In the genomic region with DNA sequence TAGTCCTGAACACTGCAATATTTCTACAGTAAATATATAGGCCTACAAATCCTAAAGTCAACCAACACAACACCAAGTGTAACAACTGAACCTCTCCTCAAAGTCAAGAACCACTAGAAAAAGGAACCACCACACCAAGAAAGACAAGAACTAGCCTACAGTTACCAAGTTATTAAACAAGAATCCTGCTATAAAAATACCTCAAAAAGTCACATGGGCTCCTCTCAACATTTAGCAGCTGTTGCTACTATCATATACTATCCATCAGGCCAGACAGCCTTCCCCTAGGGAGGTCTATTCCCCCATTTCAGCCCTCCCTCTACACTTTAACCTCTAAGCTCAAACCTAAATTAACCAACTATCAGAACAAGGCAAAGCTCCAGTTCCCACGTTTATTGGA, we compare ENCODE assay signal across 11 mouse cellular contexts. TPM values are rescaled to one million over a fixed set of nuclear protein-coding genes. Genes with fewer than 3 reads are reported as not detected.
DNase-seq lines count a peak whose midpoint lies in the region; ATAC-seq and TF ChIP-seq lines count a peak whose summit lies in the region.
"Had no signal": no experiment of that assay in that cellular context is flagged by ENCODE, and none has a peak within 500 bp of the region (broad histone marks: within the 10 kb centered on the region; RNA-seq: fewer than 3 reads in every experiment).

No protein-coding gene starts in this region.

- H3K27ac ChIP-seq in forebrain, embryonic 14.5 days (ENCODE audit: low read depth, low read length), result no peak overlapping the region
- no peak overlapping the region for H3K27ac ChIP-seq in liver, embryonic 14.5 days

- H3K9ac ChIP-seq in forebrain, embryonic 14.5 days (ENCODE audit: low read length), result peak overlapping the region; percentile 97
- peak overlapping the region; percentile 95 for H3K9ac ChIP-seq in liver, embryonic 14.5 days (replicated peaks)

- peaks cover 50% of the 10 kb centered on the region for H3K36me3 ChIP-seq in erythroblast, embryonic 14.5 days (ENCODE audit: control insufficient read depth)
- H3K36me3 ChIP-seq in C2C12 (ENCODE audit: control insufficient read depth, insufficient read depth), result peaks cover 42% of the 10 kb centered on the region
- peaks cover 29% of the 10 kb centered on the region for H3K36me3 ChIP-seq in forebrain, embryonic 14.5 days (ENCODE audit: control insufficient read depth, insufficient read depth, low read length)
- peaks cover 38% of the 10 kb centered on the region for H3K36me3 ChIP-seq in liver, embryonic 14.5 days (replicated peaks; ENCODE audit: control insufficient read depth, insufficient read depth, low read depth)

- no peaks in the 10 kb centered on the region for H3K9me3 ChIP-seq in erythroblast, embryonic 14.5 days (ENCODE audit: control insufficient read depth, low read length)
- no peaks in the 10 kb centered on the region for H3K9me3 ChIP-seq in forebrain, embryonic 14.5 days (replicated peaks; ENCODE audit: control insufficient read depth, low read length)
- H3K9me3 ChIP-seq in liver, embryonic 14.5 days (ENCODE audit: control insufficient read depth, low read length), result no peaks in the 10 kb centered on the region

- H3K27me3 ChIP-seq in erythroblast, embryonic 14.5 days (ENCODE audit: control insufficient read depth), result peaks cover 23% of the 10 kb centered on the region
- H3K27me3 ChIP-seq in C2C12 (ENCODE audit: control insufficient read depth, insufficient read depth, insufficient read length), result no peaks in the 10 kb centered on the region
- H3K27me3 ChIP-seq in forebrain, embryonic 14.5 days (replicated peaks; ENCODE audit: control insufficient read depth, insufficient read depth, low read length), result no peaks in the 10 kb centered on the region
- H3K27me3 ChIP-seq in liver, embryonic 14.5 days (ENCODE audit: control insufficient read depth, insufficient read depth, low read length), result no peaks in the 10 kb centered on the region; the same call in 1 of the 2 replicates

- ATAC-seq in erythroblast, adult 5-6 weeks (replicated peaks; ENCODE audit: low FRiP score, poor library complexity, severe bottlenecking), result no peak
- ATAC-seq in forebrain, embryonic 14.5 days, result no peak
- no peak for ATAC-seq in liver, embryonic 14.5 days (ENCODE audit: insufficient read depth)

- H3ac ChIP-seq in C2C12 (ENCODE audit: control insufficient read depth, insufficient read length, low read depth), result no peak overlapping the region

- DNase-seq in forebrain, embryonic 14.5 days (ENCODE audit: low spot score), result no peak
- DNase-seq in liver, embryonic 14.5 days (ENCODE audit: low read depth in 3 of 3, low spot score in 3 of 3), result no peak
- no peak for DNase-seq in MN1 (ENCODE audit: low spot score)
- DNase-seq in right cerebral cortex, adult 2 months (ENCODE audit: low spot score in 2 of 2), result no peak
- DNase-seq in layer of hippocampus, adult 9-11 months, result no peak
- DNase-seq: cerebellum, adult 18-20 months; lung, adult 18-20 months had no signal

- peaks cover 58% of the 10 kb centered on the region for H3K79me3 ChIP-seq in C2C12 (ENCODE audit: low read depth)

- no peak for TF ChIP-seq CTCF in C2C12 (IDR thresholded peaks at IDR 0.05; ENCODE audit: control insufficient read depth, insufficient read depth, insufficient read length)
- TF ChIP-seq CTCF in liver, embryonic 14.5 days (IDR thresholded peaks at IDR 0.05; ENCODE audit: low read depth), result no peak

- peaks cover 36% of the 10 kb centered on the region for H3K4me1 ChIP-seq in erythroblast, embryonic 14.5 days (ENCODE audit: control insufficient read depth)
- H3K4me1 ChIP-seq in forebrain, embryonic 14.5 days (ENCODE audit: control insufficient read depth, insufficient read depth, low read length), result peaks cover 10% of the 10 kb centered on the region
- peaks cover 7 to 9% of the 10 kb centered on the region in 2 experiments for H3K4me1 ChIP-seq in liver, embryonic 14.5 days (replicated peaks; ENCODE audit: control insufficient read depth in 2 of 2, insufficient read depth in 2 of 2, low read length in 1 of 2)

- peak overlapping the region; percentile 63 for H3K4me2 ChIP-seq in forebrain, embryonic 14.5 days (ENCODE audit: low read length)
- H3K4me2 ChIP-seq in liver, embryonic 14.5 days (ENCODE audit: low read depth), result peak overlapping the region; percentile 97

- H3K79me2 ChIP-seq in C2C12 (ENCODE audit: control insufficient read depth, insufficient read depth), result peaks cover 68% of the 10 kb centered on the region

- TF ChIP-seq EP300 in liver, embryonic 14.5 days (IDR thresholded peaks at IDR 0.05; ENCODE audit: low read depth), result no peak

- 5% methylated on average over 1 of the region's 1 CpGs for WGBS in forebrain, embryonic 14.5 days
- 2% methylated on average over 1 of the region's 1 CpGs for WGBS in liver, embryonic 14.5 days (ENCODE audit: insufficient replicate concordance)

- H3K4me3 ChIP-seq in erythroblast, embryonic 14.5 days (replicated peaks), result peak overlapping the region; percentile 88
- H3K4me3 ChIP-seq in C2C12 (ENCODE audit: insufficient read depth, poor library complexity, severe bottlenecking), result peak overlapping the region; percentile 91
- H3K4me3 ChIP-seq in forebrain, embryonic 14.5 days (ENCODE audit: low read depth, low read length), result peak overlapping the region; percentile 100
- peak overlapping the region; percentile 21 to 94 for H3K4me3 ChIP-seq in liver, embryonic 14.5 days (ENCODE audit: insufficient read depth in 1 of 2, low read depth in 2 of 2, low read length in 2 of 2)

TF ChIP-seq in C2C12, 6 proteins besides CTCF, POLR2A, EP300 and RAD21:
- TF ChIP-seq FOSL1 (IDR thresholded peaks at IDR 0.05; ENCODE audit: insufficient read depth, low read length, poor library complexity, severe bottlenecking), result no peak
- TF ChIP-seq CEBPB (IDR thresholded peaks at IDR 0.05; ENCODE audit: low read depth), result no peak
- peak; percentile 80 for TF ChIP-seq USF1 (IDR thresholded peaks at IDR 0.05; ENCODE audit: low read depth)
- TF ChIP-seq MAX (IDR thresholded peaks at IDR 0.05), result no peak
- TF ChIP-seq MYOD1 (IDR thresholded peaks at IDR 0.05; ENCODE audit: control insufficient read depth, insufficient read length, low read depth), result peak; percentile 44

RNA-seq across cellular contexts. Expression of a gene that starts 2.3 kb away (rescaled TPM):
- 3.0 and 3.8 TPM in 2 replicates for polyA plus RNA-seq in erythroblast, embryonic 14.5 days (2012)
- 50.6 and 51.7 TPM in 2 replicates for total RNA-seq in erythroblast, adult 5-6 weeks (2015; ENCODE audit: low replicate concordance)
- 36.5 and 38.8 TPM in 2 replicates for total RNA-seq in erythroblast, adult 5-6 weeks (2017; ENCODE audit: low replicate concordance)
- 66.9 TPM for polyA plus RNA-seq in C2C12 (2012; fragmentation: generic; extraction: Trizol)
- polyA plus RNA-seq in forebrain, embryonic 14.5 days (2014; fragmentation: Nextera tagmentation; extraction: Ambion mirVana), result 139 and 157 TPM in 2 replicates
- polyA plus RNA-seq in liver, embryonic 14.5 days (2012; rRNA removed), result 10.7 and 24.3 TPM in 2 replicates
- polyA plus RNA-seq in liver, embryonic 14.5 days (2014; fragmentation: Nextera tagmentation; extraction: Ambion mirVana), result 47.0 and 53.4 TPM in 2 replicates

RNA-seq across cellular contexts. Expression of a gene that starts 23.7 kb away (rescaled TPM):
- polyA plus RNA-seq in erythroblast, embryonic 14.5 days (2012), result not detected in 2 replicates
- total RNA-seq in erythroblast, adult 5-6 weeks (2015; ENCODE audit: low replicate concordance), result not detected in 2 replicates
- not detected in 2 replicates for total RNA-seq in erythroblast, adult 5-6 weeks (2017; ENCODE audit: low replicate concordance)
- not detected for polyA plus RNA-seq in C2C12 (2012; fragmentation: generic; extraction: Trizol)
- 0.50 and 0.89 TPM in 2 replicates for polyA plus RNA-seq in forebrain, embryonic 14.5 days (2014; fragmentation: Nextera tagmentation; extraction: Ambion mirVana)
- 0.06 and 0.57 TPM in 2 replicates for polyA plus RNA-seq in liver, embryonic 14.5 days (2012; rRNA removed)
- 0.20 TPM in 1 of 2 replicates, not detected in the other for polyA plus RNA-seq in liver, embryonic 14.5 days (2014; fragmentation: Nextera tagmentation; extraction: Ambion mirVana)
- polyA plus RNA-seq: thymus, postnatal 0 days had no signal

RNA-seq across cellular contexts. Expression of a gene that starts 41.4 kb away (rescaled TPM):
- 0.10 and 0.13 TPM in 2 replicates for polyA plus RNA-seq in erythroblast, embryonic 14.5 days (2012)
- 12.7 and 19.6 TPM in 2 replicates for total RNA-seq in erythroblast, adult 5-6 weeks (2015; ENCODE audit: low replicate concordance)
- 12.8 and 12.9 TPM in 2 replicates for total RNA-seq in erythroblast, adult 5-6 weeks (2017; ENCODE audit: low replicate concordance)
- 6.6 TPM for polyA plus RNA-seq in C2C12 (2012; fragmentation: generic; extraction: Trizol)
- 22.1 and 25.1 TPM in 2 replicates for polyA plus RNA-seq in forebrain, embryonic 14.5 days (2014; fragmentation: Nextera tagmentation; extraction: Ambion mirVana)
- polyA plus RNA-seq in liver, embryonic 14.5 days (2012; rRNA removed), result 4.8 and 8.6 TPM in 2 replicates
- polyA plus RNA-seq in liver, embryonic 14.5 days (2014; fragmentation: Nextera tagmentation; extraction: Ambion mirVana), result 9.9 and 10.1 TPM in 2 replicates
